10 mouse cellular contexts compared by ENCODE assay signal in the genomic region with DNA sequence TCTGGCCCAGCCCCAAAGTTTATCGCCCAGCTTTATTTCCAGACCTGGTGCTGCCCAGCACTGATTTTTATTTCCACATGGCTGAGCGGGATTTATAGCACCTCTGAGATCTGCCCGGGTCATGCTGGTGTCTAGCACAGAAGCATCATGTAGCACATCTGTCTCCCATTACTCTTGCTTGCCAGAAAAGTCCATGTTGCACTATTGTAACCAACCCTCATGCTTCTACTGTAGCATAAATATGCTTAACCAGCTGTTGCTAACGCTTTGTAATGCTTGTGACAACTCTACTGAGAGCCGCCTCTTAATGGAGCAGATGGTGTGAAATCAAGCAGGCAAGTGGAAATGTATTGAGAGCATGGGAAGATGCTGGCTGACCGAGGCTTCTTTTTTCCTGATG.
A peak's percentile ranks its signal among the peaks of the same experiment; 100 is the strongest.
DNase-seq lines count a peak whose midpoint lies in the region; ATAC-seq and TF ChIP-seq lines count a peak whose summit lies in the region.
"Had no signal": no experiment of that assay in that cellular context is flagged by ENCODE, and none has a peak within 500 bp of the region (broad histone marks: within the 10 kb centered on the region; RNA-seq: fewer than 3 reads in every experiment).

No protein-coding gene starts in this region.

- no peak for ATAC-seq in midbrain, postnatal 0 days (ENCODE audit: low FRiP score)
- ATAC-seq in midbrain, embryonic 11.5 days (ENCODE audit: low FRiP score) = no peak
- ATAC-seq in granulocyte monocyte progenitor cell, adult 5-6 weeks (replicated peaks; ENCODE audit: poor library complexity, severe bottlenecking) = no peak

- no peaks in the 10 kb centered on the region for H3K27me3 ChIP-seq in heart, adult 2 months (ENCODE audit: control insufficient read depth, insufficient read depth, low read length)
- no peaks in the 10 kb centered on the region for H3K27me3 ChIP-seq in midbrain, postnatal 0 days (ENCODE audit: insufficient read depth, low read length)
- no peaks in the 10 kb centered on the region for H3K27me3 ChIP-seq in midbrain, embryonic 11.5 days (ENCODE audit: control insufficient read depth, insufficient read depth, low read length)

- no peak for TF ChIP-seq EP300 in heart, adult 2 months (IDR thresholded peaks at IDR 0.05; ENCODE audit: insufficient read depth, low read depth, low read length)

- H3K27ac ChIP-seq in heart, adult 2 months = no peak overlapping the region
- no peak overlapping the region for H3K27ac ChIP-seq in midbrain, postnatal 0 days (ENCODE audit: low read depth, low read length)
- no peak overlapping the region for H3K27ac ChIP-seq in midbrain, embryonic 11.5 days (ENCODE audit: low read depth, low read length)
- no peak overlapping the region for H3K27ac ChIP-seq in layer of hippocampus, adult 2 months
- H3K27ac ChIP-seq: liver, embryonic 14.5 days had no signal

- no peaks in the 10 kb centered on the region for H3K9me3 ChIP-seq in midbrain, postnatal 0 days (ENCODE audit: low read length)
- H3K9me3 ChIP-seq in midbrain, embryonic 11.5 days (ENCODE audit: control insufficient read depth, low read length) = no peaks in the 10 kb centered on the region

- no peaks in the 10 kb centered on the region for H3K4me1 ChIP-seq in heart, adult 2 months (ENCODE audit: control insufficient read depth, insufficient read depth, low read length)
- no peaks in the 10 kb centered on the region for H3K4me1 ChIP-seq in midbrain, postnatal 0 days (ENCODE audit: insufficient read depth, low read length)
- H3K4me1 ChIP-seq in midbrain, embryonic 11.5 days (ENCODE audit: control insufficient read depth, insufficient read depth, low read length) = no peaks in the 10 kb centered on the region

- no peak overlapping the region for H3K4me2 ChIP-seq in midbrain, postnatal 0 days (ENCODE audit: low read depth, low read length, poor library complexity, severe bottlenecking)
- H3K4me2 ChIP-seq in midbrain, embryonic 11.5 days = no peak overlapping the region

- no peak overlapping the region for H3K4me3 ChIP-seq in heart, adult 2 months
- no peak overlapping the region for H3K4me3 ChIP-seq in midbrain, postnatal 0 days (ENCODE audit: low read depth, low read length)
- no peak overlapping the region for H3K4me3 ChIP-seq in midbrain, embryonic 11.5 days (ENCODE audit: low read depth, low read length)
- H3K4me3 ChIP-seq in layer of hippocampus, adult 2 months = no peak overlapping the region

- no peak overlapping the region for H3K9ac ChIP-seq in heart, adult 2 months (ENCODE audit: low read depth, low read length)
- no peak overlapping the region for H3K9ac ChIP-seq in midbrain, postnatal 0 days (replicated peaks; ENCODE audit: low read length, poor library complexity, severe bottlenecking)
- no peak overlapping the region for H3K9ac ChIP-seq in midbrain, embryonic 11.5 days (ENCODE audit: low read length)
- H3K9ac ChIP-seq: liver, embryonic 14.5 days had no signal

- DNase-seq in heart, adult 11 months = peak; percentile 45
- no peak for DNase-seq in heart, adult 2 months
- peak; percentile 82 for DNase-seq in midbrain, postnatal 0 days (ENCODE audit: low spot score)
- DNase-seq in midbrain, embryonic 11.5 days (ENCODE audit: low spot score, missing footprints) = no peak
- DNase-seq in layer of hippocampus, adult 2 months (ENCODE audit: low spot score in 2 of 2) = peak; percentile 18 to 41
- peak; percentile 1 for DNase-seq in skeletal muscle tissue, adult 2 months (ENCODE audit: low read depth, low spot score)
- no peak for DNase-seq in spleen, adult 18-20 months
- DNase-seq: heart, postnatal 36 days had no signal

- no peak for TF ChIP-seq POLR2A in heart, adult 2 months (IDR thresholded peaks at IDR 0.05; ENCODE audit: insufficient read depth, low read depth, low read length)

- no peaks in the 10 kb centered on the region for H3K36me3 ChIP-seq in heart, adult 2 months (ENCODE audit: control insufficient read depth, insufficient read depth, low read length)
- H3K36me3 ChIP-seq in midbrain, postnatal 0 days (ENCODE audit: insufficient read depth, low read length) = no peaks in the 10 kb centered on the region
- no peaks in the 10 kb centered on the region for H3K36me3 ChIP-seq in midbrain, embryonic 11.5 days (ENCODE audit: control insufficient read depth, insufficient read depth, low read length)

- H3K79me2 ChIP-seq in heart, adult 2 months (replicated peaks; ENCODE audit: control insufficient read depth, insufficient read depth, low read length) = no peaks in the 10 kb centered on the region

- 77% methylated on average over 6 of the region's 6 CpGs for WGBS in heart, adult 2 months
- WGBS in midbrain, postnatal 0 days = 63% methylated on average over 6 of the region's 6 CpGs
- WGBS in midbrain, embryonic 11.5 days = 78% methylated on average over 6 of the region's 6 CpGs

- TF ChIP-seq CTCF in heart, adult 2 months (IDR thresholded peaks at IDR 0.05) = no peak
- TF ChIP-seq CTCF in midbrain, postnatal 0 days (IDR thresholded peaks at IDR 0.05) = no peak
- no peak for TF ChIP-seq CTCF in layer of hippocampus, adult 2 months (conservative IDR thresholded peaks at IDR 0.05)

- intact Hi-C loops in heart, adult 2 months (cut with DNase I) = no loop called here

Comparison
In these comparisons a context has a peak if more than half of its experiments do, and no peak if none do; other contexts are left out.
1. DNase-seq: peak in heart, adult 11 months (single experiment), midbrain, postnatal 0 days (single experiment), layer of hippocampus, adult 2 months (2 of 2) and skeletal muscle tissue, adult 2 months (single experiment); none in heart, adult 2 months (0 of 2), midbrain, embryonic 11.5 days (single experiment) and spleen, adult 18-20 months (0 of 2).